Mouse (Mus musculus): Measurements from ENCODE around the gene Disp1.

- no peak for TF ChIP-seq POLR2A (IDR thresholded peaks at IDR 0.05; ENCODE audit: control insufficient read depth, low read depth, low read length)
- TF ChIP-seq CTCF (IDR thresholded peaks at IDR 0.05; ENCODE audit: control insufficient read depth, insufficient read depth, insufficient replicate concordance, low read depth, low read length): no peak
Observed at GRCm38 (mm10) chr1:183194763-183195162, 26.6 kb downstream of the Disp1 start.

Data from testis, adult 2 months (tissue).